Mouse (Mus musculus): ENCODE results near the gene Gm8104. TPM values are rescaled to one million over a fixed set of nuclear protein-coding genes. Genes with fewer than 3 reads are reported as not detected.
"Not testable (repeated sequence)": the region's sequence is repeated elsewhere in the genome, so short reads cannot be mapped to it uniquely, and the experiment has no call there.

Gm8104 gene
- polyA plus RNA-seq (2012; rRNA removed), result not detected in 2 replicates

- not testable (repeated sequence) for H3K36me3 ChIP-seq (ENCODE audit: control insufficient read depth, insufficient read depth, low read length); H3K27ac ChIP-seq (ENCODE audit: insufficient read depth, low read length); H3K27me3 ChIP-seq (ENCODE audit: control insufficient read depth, insufficient read depth, low read length); H3K4me3 ChIP-seq (ENCODE audit: extremely low read depth, insufficient read depth, insufficient read length); DNase-seq (ENCODE audit: low read depth in 1 of 2, low spot score in 2 of 2); H3K4me1 ChIP-seq (ENCODE audit: control insufficient read depth, insufficient read depth, insufficient read length)
- WGBS, result 80% methylated on average over 3 of the region's 3 CpGs
Measured at GRCm38 (mm10) chr14:43100301-43100700, at the start of gene Gm8104. Gene Gm8104, plus strand, starts transcription at chr14:43100601.

- not testable (repeated sequence) for H3K4me3 ChIP-seq (ENCODE audit: extremely low read depth, insufficient read depth, insufficient read length); H3K27me3 ChIP-seq (ENCODE audit: control insufficient read depth, insufficient read depth, low read length); DNase-seq (ENCODE audit: low read depth in 1 of 2, low spot score in 2 of 2); H3K27ac ChIP-seq (ENCODE audit: insufficient read depth, low read length); H3K4me1 ChIP-seq (ENCODE audit: control insufficient read depth, insufficient read depth, insufficient read length); H3K36me3 ChIP-seq (ENCODE audit: control insufficient read depth, insufficient read depth, low read length)
- 78% methylated on average over 3 of the region's 3 CpGs for WGBS
Measured at GRCm38 (mm10) chr14:43058063-43058462, 42.3 kb upstream of the Gm8104 start.

GRCm38 (mm10) chr14:43060179-43060578, 40.2 kb upstream of the Gm8104 start:
- not testable (repeated sequence) for H3K27me3 ChIP-seq (ENCODE audit: control insufficient read depth, insufficient read depth, low read length); H3K36me3 ChIP-seq (ENCODE audit: control insufficient read depth, insufficient read depth, low read length); H3K27ac ChIP-seq (ENCODE audit: insufficient read depth, low read length); H3K4me1 ChIP-seq (ENCODE audit: control insufficient read depth, insufficient read depth, insufficient read length); H3K4me3 ChIP-seq (ENCODE audit: extremely low read depth, insufficient read depth, insufficient read length); DNase-seq (ENCODE audit: low read depth in 1 of 2, low spot score in 2 of 2)
- 66% methylated on average over 4 of the region's 4 CpGs for WGBS

- not testable (repeated sequence) for H3K27me3 ChIP-seq (ENCODE audit: control insufficient read depth, insufficient read depth, low read length); DNase-seq (ENCODE audit: low read depth in 1 of 2, low spot score in 2 of 2); H3K27ac ChIP-seq (ENCODE audit: insufficient read depth, low read length); H3K36me3 ChIP-seq (ENCODE audit: control insufficient read depth, insufficient read depth, low read length); H3K4me3 ChIP-seq (ENCODE audit: extremely low read depth, insufficient read depth, insufficient read length); H3K4me1 ChIP-seq (ENCODE audit: control insufficient read depth, insufficient read depth, insufficient read length)
- 88% methylated on average over 2 of the region's 2 CpGs for WGBS
Measured at GRCm38 (mm10) chr14:43076543-43076942, 23.9 kb upstream of the Gm8104 start, which contains the start of gene Gm8094. Gene Gm8094, minus strand, starts transcription at chr14:43076643.

- H3K36me3 ChIP-seq (ENCODE audit: control insufficient read depth, insufficient read depth, low read length); H3K4me1 ChIP-seq (ENCODE audit: control insufficient read depth, insufficient read depth, insufficient read length); DNase-seq (ENCODE audit: low read depth in 1 of 2, low spot score in 2 of 2); H3K27ac ChIP-seq (ENCODE audit: insufficient read depth, low read length); H3K4me3 ChIP-seq (ENCODE audit: extremely low read depth, insufficient read depth, insufficient read length); H3K27me3 ChIP-seq (ENCODE audit: control insufficient read depth, insufficient read depth, low read length): not testable (repeated sequence)
- 65% methylated on average over 1 of the region's 1 CpGs for WGBS
Measured at GRCm38 (mm10) chr14:43084936-43085730, 15.3 kb upstream of the Gm8104 start.

- 58% methylated on average over 1 of the region's 14 CpGs for WGBS
- not testable (repeated sequence) for H3K27ac ChIP-seq (ENCODE audit: insufficient read depth, low read length)
Measured at GRCm38 (mm10) chr14:43089103-43089919, 11.1 kb upstream of the Gm8104 start.

GRCm38 (mm10) chr14:43119673-43120072, 19.3 kb downstream of the Gm8104 start:
- H3K27me3 ChIP-seq (ENCODE audit: control insufficient read depth, insufficient read depth, low read length); H3K4me3 ChIP-seq (ENCODE audit: extremely low read depth, insufficient read depth, insufficient read length); DNase-seq (ENCODE audit: low read depth in 1 of 2, low spot score in 2 of 2); H3K36me3 ChIP-seq (ENCODE audit: control insufficient read depth, insufficient read depth, low read length); H3K4me1 ChIP-seq (ENCODE audit: control insufficient read depth, insufficient read depth, insufficient read length); H3K27ac ChIP-seq (ENCODE audit: insufficient read depth, low read length): not testable (repeated sequence)
- 96% methylated on average over 3 of the region's 3 CpGs for WGBS

More at GRCm38 (mm10) chr14:43089103-43089919, 11.1 kb upstream of the Gm8104 start:
- H3K4me1 ChIP-seq (ENCODE audit: control insufficient read depth, insufficient read depth, insufficient read length); H3K36me3 ChIP-seq (ENCODE audit: control insufficient read depth, insufficient read depth, low read length); DNase-seq (ENCODE audit: low read depth in 1 of 2, low spot score in 2 of 2); H3K4me3 ChIP-seq (ENCODE audit: extremely low read depth, insufficient read depth, insufficient read length); H3K27me3 ChIP-seq (ENCODE audit: control insufficient read depth, insufficient read depth, low read length): not testable (repeated sequence)

- DNase-seq (ENCODE audit: low read depth in 1 of 2, low spot score in 2 of 2); H3K4me3 ChIP-seq (ENCODE audit: extremely low read depth, insufficient read depth, insufficient read length); H3K36me3 ChIP-seq (ENCODE audit: control insufficient read depth, insufficient read depth, low read length); H3K4me1 ChIP-seq (ENCODE audit: control insufficient read depth, insufficient read depth, insufficient read length); H3K27me3 ChIP-seq (ENCODE audit: control insufficient read depth, insufficient read depth, low read length); H3K27ac ChIP-seq (ENCODE audit: insufficient read depth, low read length): not testable (repeated sequence)
Measured at GRCm38 (mm10) chr14:43126286-43126685, 25.9 kb downstream of the Gm8104 start.

Other genes starting within 250 kb of the Gm8104 start
- not detected in 2 replicates for gene Gm21977, start 247.1 kb upstream of the Gm8104 start, polyA plus RNA-seq (2012; rRNA removed)
- not detected in 2 replicates for gene Gm8082, start 107.0 kb upstream of the Gm8104 start, polyA plus RNA-seq (2012; rRNA removed)
- gene Gm10376, start 85.0 kb upstream of the Gm8104 start, polyA plus RNA-seq (2012; rRNA removed), result not detected in 2 replicates
- gene Gm8094, start 24.0 kb upstream of the Gm8104 start, polyA plus RNA-seq (2012; rRNA removed), result not detected in 2 replicates
- gene Gm7233, start 79.3 kb downstream of the Gm8104 start, polyA plus RNA-seq (2012; rRNA removed), result not detected in 2 replicates
- not detected in 2 replicates for gene Gm8122, start 134.7 kb downstream of the Gm8104 start, polyA plus RNA-seq (2012; rRNA removed)
- gene Gm8126, start 158.0 kb downstream of the Gm8104 start, polyA plus RNA-seq (2012; rRNA removed), result not detected in 2 replicates
- not detected in 2 replicates for gene Gm9732, start 174.4 kb downstream of the Gm8104 start, polyA plus RNA-seq (2012; rRNA removed)
- gene Gm8127, start 193.2 kb downstream of the Gm8104 start, polyA plus RNA-seq (2012; rRNA removed), result not detected in 2 replicates
- gene 1700001F09Rik, start 247.2 kb downstream of the Gm8104 start, polyA plus RNA-seq (2012; rRNA removed), result not detected in 2 replicates